Mouse (Mus musculus) ES-E14 (cell line): ENCODE measurements around the gene Rab5if. TPM values are rescaled to one million over a fixed set of nuclear protein-coding genes. Genes with fewer than 3 reads are reported as not detected.

ENCODE experiments used
- DNase-seq: peaks from one replicate; pipeline ENCODE4 v3.0.0-alpha.2; 2013; ENCODE audit warnings: low read depth, low spot score
- H3K27ac ChIP-seq: 2 replicates; pipeline ENCODE4 v1.5.1; 2012; ENCODE audit warnings: low read depth, mild to moderate bottlenecking, low read length, moderate library complexity, mixed read lengths; ENCODE audit not compliant: poor library complexity, insufficient read depth, severe bottlenecking
- H3K36me3 ChIP-seq: 2 replicates; pipeline ENCODE4 v1.6.1; 2012; ENCODE audit warnings: mild to moderate bottlenecking, low read length, moderate library complexity, mixed read lengths; ENCODE audit not compliant: control insufficient read depth, poor library complexity, insufficient read depth, severe bottlenecking
- H3K4me1 ChIP-seq, 2 experiments: fragments of 150-350 bp in 1 of 2; sonication (generic) in 1 of 2; 2 replicates each; pipeline ENCODE4 v1.6.1; 2012; ENCODE audit warnings: low read length in 2 of 2, mild to moderate bottlenecking in 1 of 2, mixed read lengths in 1 of 2; ENCODE audit not compliant: control insufficient read depth in 2 of 2, insufficient read depth in 2 of 2, poor library complexity in 1 of 2
- H3K4me3 ChIP-seq, 2 experiments: fragments of 150-350 bp in 1 of 2; sonication (generic) in 1 of 2; 2 replicates each; pipeline ENCODE4 v1.5.1; 2012; ENCODE audit warnings: low read length in 2 of 2, low read depth in 1 of 2, mild to moderate bottlenecking in 1 of 2, mixed read lengths in 1 of 2; ENCODE audit not compliant: insufficient read depth in 1 of 2, poor library complexity in 1 of 2, severe bottlenecking in 1 of 2
- H3K9ac ChIP-seq: 2 replicates; pipeline ENCODE4 v1.6.1; 2012; ENCODE audit warnings: low read depth, mild to moderate bottlenecking, low read length, mixed read lengths; ENCODE audit not compliant: poor library complexity, insufficient read depth, severe bottlenecking
- H3K9me3 ChIP-seq: fragments of 150-350 bp; sonication (generic); 2 replicates; pipeline ENCODE4 v1.6.1; 2012; ENCODE audit warnings: low read depth, mild to moderate bottlenecking, low read length; ENCODE audit not compliant: control insufficient read depth, insufficient read depth
- CHD2 ChIP-seq: IDR thresholded peaks from 2 replicates; pipeline ENCODE4 v1.6.1; 2014; ENCODE audit warnings: mild to moderate bottlenecking, low read depth, low read length, inconsistent platforms
- HCFC1 ChIP-seq: IDR thresholded peaks from 2 replicates; pipeline ENCODE4 v1.6.1; 2012; ENCODE audit warnings: low read length, inconsistent platforms, borderline replicate concordance; ENCODE audit not compliant: insufficient read depth
- MAFK ChIP-seq: IDR thresholded peaks from 2 replicates; pipeline ENCODE4 v1.6.1; 2014; ENCODE audit warnings: mild to moderate bottlenecking, low read depth, low read length, inconsistent platforms; ENCODE audit not compliant: insufficient read depth
- ZC3H11A ChIP-seq: IDR thresholded peaks from 2 replicates; pipeline ENCODE4 v1.6.1; 2012; ENCODE audit warnings: low read depth, mild to moderate bottlenecking, inconsistent platforms, low read length, borderline replicate concordance
- ZNF384 ChIP-seq: IDR thresholded peaks from 2 replicates; pipeline ENCODE4 v1.6.1; 2012; ENCODE audit warnings: low read depth, low read length, inconsistent platforms
- in situ Hi-C, 2 experiments: fragments of 600-800 bp; cut with MboI; formaldehyde crosslinking; loops; one replicate each; pipeline ENCODE4 v1.15.1; 2025; ENCODE audit warnings: low sequenced_read_pairs in 2 of 2, inconsistent platforms in 1 of 2; ENCODE audit not compliant: unreplicated experiment in 2 of 2
- total RNA-seq: library from RNA; depleted of rRNA; stranded (reverse); fragments of 300-350 nt; gene quantifications from 2 replicates; pipeline ENCODE4 v1.2.3, GENCODE M21; 2012

The Rab5if gene
- total RNA-seq, 1 experiment, result 216 TPM

GRCm38 (mm10) chr2:156863487-156864160 lies 696 bp downstream of the Rab5if start:
- Histone ChIP-seq H3K9ac (peak overlapping the region; percentile 98), H3K9me3 (no peaks in the 10 kb centered on the region), H3K36me3 (peaks cover 14% of the 10 kb centered on the region), H3K27ac (peak overlapping the region; percentile 63), H3K4me3 (peak overlapping the region; percentile 85 to 98), H3K4me1 (no peaks in the 10 kb centered on the region)
- no peak for TF ChIP-seq ZC3H11A
- TF ChIP-seq CHD2, result no peak
- TF ChIP-seq HCFC1, result no peak
- TF ChIP-seq MAFK, result no peak
- no peak for TF ChIP-seq ZNF384
- in situ Hi-C loops, result no loop called here
- no peak for DNase-seq

- Histone ChIP-seq H3K9ac (no peak overlapping the region), H3K4me1 (no peaks in the 10 kb centered on the region), H3K27ac (no peak overlapping the region), H3K4me3 (peak overlapping the region in 1 of 2 experiments; percentile 85; a peak in 2 of 4 replicates), H3K36me3 (peaks cover 17% of the 10 kb centered on the region), H3K9me3 (no peaks in the 10 kb centered on the region)
- DNase-seq, result no peak
- no peak for TF ChIP-seq ZNF384
- TF ChIP-seq CHD2, result no peak
- no peak for TF ChIP-seq ZC3H11A
- TF ChIP-seq HCFC1, result no peak
- no peak for TF ChIP-seq MAFK
- in situ Hi-C loops, result no loop called here
Observed at GRCm38 (mm10) chr2:156864481-156864880, 1.6 kb downstream of the Rab5if start.

GRCm38 (mm10) chr2:156868994-156869393 lies 6.1 kb downstream of the Rab5if start:
- H3K4me1 ChIP-seq, result peaks cover 2 to 5% of the 10 kb centered on the region in 2 experiments; a peak in 1 of 4 replicates
- no peak for DNase-seq
- no peaks in the 10 kb centered on the region for H3K9me3 ChIP-seq
- peaks cover 29% of the 10 kb centered on the region for H3K36me3 ChIP-seq
- H3K27ac ChIP-seq, result no peak overlapping the region
- H3K9ac ChIP-seq, result no peak overlapping the region
- TF ChIP-seq ZNF384 (no peak), ZC3H11A (no peak), CHD2 (no peak), MAFK (no peak), HCFC1 (no peak)
- H3K4me3 ChIP-seq, result no peak overlapping the region
- in situ Hi-C loops, result no loop called here

- DNase-seq, result no peak
- Histone ChIP-seq H3K4me3 (no peak overlapping the region), H3K27ac (no peak overlapping the region), H3K9me3 (no peaks in the 10 kb centered on the region), H3K36me3 (peaks cover 33% of the 10 kb centered on the region), H3K9ac (no peak overlapping the region), H3K4me1 (peaks cover 2 to 5% of the 10 kb centered on the region in 2 experiments; a peak in 1 of 4 replicates)
- in situ Hi-C loops, result no loop called here
- TF ChIP-seq CHD2, result no peak
- no peak for TF ChIP-seq HCFC1
- no peak for TF ChIP-seq ZNF384
- no peak for TF ChIP-seq ZC3H11A
- TF ChIP-seq MAFK, result no peak
Observed at GRCm38 (mm10) chr2:156869554-156869953, 6.6 kb downstream of the Rab5if start.
